Mouse (Mus musculus): Measurements from ENCODE around the gene Trdmt1.

Gene Trdmt1

GRCm38 (mm10) chr2:13499196-13499595 is 45.3 kb downstream of the Trdmt1 start:
- no peak for DNase-seq (ENCODE audit: low spot score in 2 of 2)

- no peak for DNase-seq (ENCODE audit: low spot score in 2 of 2)
Measured at GRCm38 (mm10) chr2:13496087-13496486, 48.4 kb downstream of the Trdmt1 start.

GRCm38 (mm10) chr2:13492927-13493326 is 51.5 kb downstream of the Trdmt1 start:
- DNase-seq (ENCODE audit: low spot score in 2 of 2): no peak

- DNase-seq (ENCODE audit: low spot score in 2 of 2): no peak
Measured at GRCm38 (mm10) chr2:13491734-13492133, 52.7 kb downstream of the Trdmt1 start, which contains the start of gene Cubn. Gene Cubn (minus strand): TSS chr2:13491813.

- no peak for DNase-seq (ENCODE audit: low spot score in 2 of 2)
Measured at GRCm38 (mm10) chr2:13490480-13490879, 54.0 kb downstream of the Trdmt1 start.

- no peak for DNase-seq (ENCODE audit: low spot score in 2 of 2)
Measured at GRCm38 (mm10) chr2:13486470-13486869, 58.0 kb downstream of the Trdmt1 start.

GRCm38 (mm10) chr2:13484566-13484965 is 59.9 kb downstream of the Trdmt1 start:
- no peak for DNase-seq (ENCODE audit: low spot score in 2 of 2)

- DNase-seq (ENCODE audit: low spot score in 2 of 2): no peak
Measured at GRCm38 (mm10) chr2:13480744-13481143, 63.7 kb downstream of the Trdmt1 start.

- no peak for DNase-seq (ENCODE audit: low spot score in 2 of 2)
Measured at GRCm38 (mm10) chr2:13479165-13479564, 65.3 kb downstream of the Trdmt1 start.

- no peak for DNase-seq (ENCODE audit: low spot score in 2 of 2)
Measured at GRCm38 (mm10) chr2:13470108-13470507, 74.4 kb downstream of the Trdmt1 start.

- no peak for DNase-seq (ENCODE audit: low spot score in 2 of 2)
Measured at GRCm38 (mm10) chr2:13469641-13470040, 74.8 kb downstream of the Trdmt1 start.

- DNase-seq (ENCODE audit: low spot score in 2 of 2): no peak
Measured at GRCm38 (mm10) chr2:13466685-13467084, 77.8 kb downstream of the Trdmt1 start.
